Mouse (Mus musculus) heart, postnatal 0 days (tissue): ENCODE data around the gene Sik3. TPM values are rescaled to one million over a fixed set of nuclear protein-coding genes. Genes with fewer than 3 reads are reported as not detected.
A peak's percentile ranks its signal among the peaks of the same experiment; 100 is the strongest.

Source experiments
- ATAC-seq: fragments of 200-750 bp; cut with Nextera tagmentation; 2 replicates; pipeline ENCODE4 v1.8.0; 2017; ENCODE audit warnings: low read depth, moderate number of reproducible peaks, moderate library complexity; ENCODE audit not compliant: insufficient read depth
- DNase-seq: peaks from one replicate; pipeline ENCODE4 v3.0.0-alpha.2; 2016; ENCODE audit warnings: low spot score
- H3K27ac ChIP-seq: fragments of 300-500 bp; sonication (generic); 2 replicates; pipeline ENCODE4 v1.5.1; 2014; ENCODE audit warnings: low read depth, mild to moderate bottlenecking
- H3K27me3 ChIP-seq: fragments of 300-500 bp; sonication (generic); 2 replicates; pipeline ENCODE4 v1.6.1; 2014; ENCODE audit warnings: low read length, mixed read lengths; ENCODE audit not compliant: control insufficient read depth, insufficient read depth
- H3K36me3 ChIP-seq: fragments of 300-500 bp; sonication (generic); replicated peaks from 2 replicates; pipeline ENCODE4 v1.6.1; 2014; ENCODE audit warnings: low read length, mixed read lengths; ENCODE audit not compliant: control insufficient read depth, insufficient read depth
- H3K4me1 ChIP-seq: fragments of 300-500 bp; sonication (generic); 2 replicates; pipeline ENCODE4 v1.6.1; 2014; ENCODE audit warnings: antibody characterized with exemption; ENCODE audit not compliant: control insufficient read depth, insufficient read depth
- H3K4me2 ChIP-seq: fragments of 300-500 bp; sonication (generic); 2 replicates; pipeline ENCODE4 v1.6.1; 2014; ENCODE audit warnings: low read depth, mild to moderate bottlenecking, low read length, moderate library complexity
- H3K4me3 ChIP-seq: fragments of 300-500 bp; sonication (generic); 2 replicates; pipeline ENCODE4 v1.5.1; 2014; ENCODE audit warnings: low read depth, low read length
- H3K9ac ChIP-seq: fragments of 300-500 bp; sonication (generic); replicated peaks from 2 replicates; pipeline ENCODE4 v1.6.1; 2014; ENCODE audit warnings: low read depth, low read length, mixed read lengths
- H3K9me3 ChIP-seq: fragments of 300-500 bp; sonication (generic); replicated peaks from 2 replicates; pipeline ENCODE4 v1.6.1; 2016; ENCODE audit warnings: low read length; ENCODE audit not compliant: control insufficient read depth
- CTCF ChIP-seq: IDR thresholded peaks from 2 replicates; pipeline ENCODE4 v1.5.1; 2016; ENCODE audit warnings: antibody characterized with exemption, control low read depth, low read depth
- EP300 ChIP-seq: IDR thresholded peaks from 2 replicates; pipeline ENCODE4 v1.6.1; 2016; ENCODE audit warnings: antibody characterized with exemption, low read depth
- WGBS: fragments of 180-500 bp; shearing (Covaris S2); extraction: QIAGEN DNeasy Blood & Tissue Kit; methylation state at CpG from one replicate; pipeline ENCODE4 v1.1.7; 2014; 5-methylcytosine and 5-hydroxymethylcytosine counted together
- polyA plus RNA-seq: library from polyadenylated mRNA; unstranded; fragments of >200 nt; fragmentation: Nextera tagmentation; extraction: Ambion mirVana; gene quantifications from 2 replicates; pipeline ENCODE4 v1.2.1, GENCODE M21; 2015
- total RNA-seq: library from RNA; depleted of rRNA; stranded (reverse); fragments of >200 nt; gene quantifications from 2 replicates; pipeline ENCODE4 v1.2.3, GENCODE M21; 2014; ENCODE audit warnings: low replicate concordance

Sik3 gene
- total and polyA plus RNA-seq, 2 experiments from 2014 or later = 13.1 to 35.3 TPM

DNA sequence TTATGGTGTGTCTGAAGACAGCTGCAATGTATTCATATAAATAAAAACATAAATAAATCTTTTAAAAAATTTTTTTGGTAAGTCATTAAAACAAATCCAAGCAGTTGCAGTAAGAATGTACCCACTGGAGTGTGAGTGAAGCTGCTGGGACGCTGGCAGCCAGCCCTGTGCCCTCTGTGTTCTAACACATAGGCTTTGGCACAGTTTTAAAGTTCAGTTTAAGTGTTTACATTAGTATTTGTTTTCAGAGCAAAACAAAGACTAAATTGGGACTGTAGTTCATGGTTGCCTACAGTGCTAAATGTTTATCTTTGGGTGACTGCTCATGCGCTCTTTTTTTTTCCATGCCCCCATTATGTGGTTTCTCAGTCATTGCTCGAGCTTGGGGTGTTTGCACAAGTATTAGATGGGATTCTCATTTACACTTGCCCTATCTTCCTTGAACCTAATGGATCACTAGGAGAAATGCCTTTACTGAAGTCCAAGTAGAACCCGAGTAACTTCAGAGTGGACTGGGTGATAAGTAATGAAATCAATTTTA lies 145.7 kb downstream of the Sik3 start:
- DNase-seq = no peak
- Histone ChIP-seq H3K4me2 (no peak overlapping the region), H3K36me3 (peaks cover 5% of the 10 kb centered on the region; the same call in 1 of the 2 replicates), H3K4me3 (no peak overlapping the region), H3K9ac (no peak overlapping the region), H3K27ac (no peak overlapping the region), H3K27me3 (no peaks in the 10 kb centered on the region), H3K9me3 (no peaks in the 10 kb centered on the region), H3K4me1 (peaks cover 7% of the 10 kb centered on the region)
- no peak for ATAC-seq
- TF ChIP-seq CTCF (no peak), EP300 (no peak)
- WGBS = 81% methylated on average over 4 of the region's 4 CpGs

DNA sequence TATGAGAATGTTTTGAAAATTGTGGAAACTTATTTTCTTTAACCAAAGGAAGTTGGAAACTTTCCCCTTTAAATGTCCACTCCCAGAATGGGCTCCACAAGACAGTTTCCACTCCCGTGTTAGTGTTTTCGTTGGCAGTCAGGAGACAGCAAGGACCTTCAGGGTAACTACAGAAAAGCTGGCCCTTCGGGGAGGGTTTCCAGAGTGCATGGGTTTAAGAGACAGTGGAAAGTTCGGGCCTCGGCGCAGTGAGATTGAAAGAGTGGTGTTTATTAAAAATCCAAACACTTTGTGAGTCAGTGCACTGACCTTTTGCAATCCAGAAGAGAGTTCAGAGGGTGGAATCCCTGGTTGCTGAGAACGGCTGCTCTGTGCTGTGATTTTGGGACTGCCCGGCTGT lies 150.8 kb downstream of the Sik3 start:
- no peaks in the 10 kb centered on the region for H3K36me3 ChIP-seq
- ATAC-seq = no peak
- H3K27ac ChIP-seq = peak overlapping the region; percentile 46
- DNase-seq = peak; percentile 36
- WGBS = 60% methylated on average over 8 of the region's 8 CpGs
- no peak overlapping the region for H3K4me2 ChIP-seq
- no peaks in the 10 kb centered on the region for H3K4me1 ChIP-seq
- H3K4me3 ChIP-seq = no peak overlapping the region
- H3K9me3 ChIP-seq = no peaks in the 10 kb centered on the region
- H3K27me3 ChIP-seq = no peaks in the 10 kb centered on the region
- TF ChIP-seq CTCF = no peak
- TF ChIP-seq EP300 = no peak
- no peak overlapping the region for H3K9ac ChIP-seq

DNA sequence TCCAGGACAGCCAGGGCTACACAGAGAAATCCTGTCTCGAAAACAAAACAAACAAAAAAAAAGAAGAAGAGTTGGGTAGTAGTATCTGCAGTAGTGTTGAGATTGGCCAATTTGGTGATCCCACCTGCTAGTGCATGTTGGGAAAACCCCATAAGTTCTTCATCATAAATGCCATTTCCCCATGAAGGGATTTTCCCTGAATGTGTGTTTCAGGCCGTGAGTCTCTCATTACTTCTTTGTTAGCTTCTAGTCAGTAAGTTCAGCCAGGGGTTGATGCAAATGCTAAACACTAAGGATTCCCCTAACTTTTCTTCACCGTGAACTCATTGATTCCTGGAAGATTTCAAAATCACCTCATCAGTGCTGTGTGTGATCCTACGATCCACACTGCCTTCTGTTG lies 156.2 kb downstream of the Sik3 start:
- Histone ChIP-seq H3K4me2 (no peak overlapping the region), H3K4me3 (no peak overlapping the region), H3K27me3 (no peaks in the 10 kb centered on the region), H3K36me3 (no peaks in the 10 kb centered on the region), H3K9me3 (no peaks in the 10 kb centered on the region), H3K9ac (no peak overlapping the region), H3K27ac (no peak overlapping the region), H3K4me1 (no peaks in the 10 kb centered on the region)
- ATAC-seq (no peak), DNase-seq (no peak)
- 82% methylated on average over 4 of the region's 4 CpGs for WGBS
- no peak for TF ChIP-seq CTCF
- TF ChIP-seq EP300 = no peak

GRCm38 (mm10) chr9:46172251-46172650 lies 159.6 kb downstream of the Sik3 start:
- ATAC-seq (no peak), DNase-seq (no peak)
- Histone ChIP-seq H3K4me2 (no peak overlapping the region), H3K9me3 (no peaks in the 10 kb centered on the region), H3K4me3 (no peak overlapping the region), H3K27ac (no peak overlapping the region), H3K36me3 (no peaks in the 10 kb centered on the region), H3K27me3 (no peaks in the 10 kb centered on the region), H3K4me1 (peaks cover 16% of the 10 kb centered on the region), H3K9ac (no peak overlapping the region)
- WGBS = 87% methylated on average over 2 of the region's 2 CpGs
- TF ChIP-seq EP300 (no peak), CTCF (no peak)

GRCm38 (mm10) chr9:46172953-46173352 lies 160.3 kb downstream of the Sik3 start:
- Histone ChIP-seq H3K9me3 (no peaks in the 10 kb centered on the region), H3K27ac (no peak overlapping the region), H3K4me2 (no peak overlapping the region), H3K27me3 (no peaks in the 10 kb centered on the region), H3K4me1 (peaks cover 16% of the 10 kb centered on the region), H3K4me3 (no peak overlapping the region), H3K9ac (no peak overlapping the region), H3K36me3 (peaks cover 5% of the 10 kb centered on the region)
- ATAC-seq (no peak), DNase-seq (no peak)
- TF ChIP-seq CTCF = no peak
- no peak for TF ChIP-seq EP300
- 46% methylated on average over 2 of the region's 2 CpGs for WGBS

GRCm38 (mm10) chr9:46173919-46174318 lies 161.3 kb downstream of the Sik3 start:
- Histone ChIP-seq H3K36me3 (peaks cover 14% of the 10 kb centered on the region), H3K9me3 (no peaks in the 10 kb centered on the region), H3K27ac (no peak overlapping the region), H3K27me3 (no peaks in the 10 kb centered on the region), H3K9ac (no peak overlapping the region), H3K4me3 (no peak overlapping the region), H3K4me1 (peaks cover 16% of the 10 kb centered on the region), H3K4me2 (no peak overlapping the region)
- WGBS = 89% methylated on average over 6 of the region's 6 CpGs
- no peak for ATAC-seq
- DNase-seq = no peak
- TF ChIP-seq EP300 (no peak), CTCF (no peak)
